8 mouse cellular contexts compared by ENCODE assay signal in genomic region chrX:142681056-142681615, GRCm38 (mm10). TPM values are rescaled to one million over a fixed set of nuclear protein-coding genes. Genes with fewer than 3 reads are reported as not detected.
A peak's percentile ranks its signal among the peaks of the same experiment; 100 is the strongest.
DNase-seq lines count a peak whose midpoint lies in the region; ATAC-seq and TF ChIP-seq lines count a peak whose summit lies in the region.

Gene Tmem164, plus strand, starts transcription at chrX:142681406.

- no peaks in the 10 kb centered on the region for H3K9me3 ChIP-seq in ES-Bruce4 (replicated peaks; ENCODE audit: control insufficient read depth, insufficient read depth, low read length, poor library complexity, severe bottlenecking)
- H3K9me3 ChIP-seq in forebrain, embryonic 15.5 days = no peaks in the 10 kb centered on the region

- no peak for TF ChIP-seq CTCF in ES-Bruce4 (IDR thresholded peaks at IDR 0.05; ENCODE audit: low read depth, low read length)
- TF ChIP-seq CTCF in lung, adult 2 months (IDR thresholded peaks at IDR 0.05; ENCODE audit: insufficient read depth, low read length) = no peak

- peak within 1 kb of the TSS; percentile 64 for H3K4me2 ChIP-seq in forebrain, embryonic 15.5 days (replicated peaks)

- peak; percentile 85 for ATAC-seq in forebrain, embryonic 15.5 days (replicated peaks)
- ATAC-seq in neutrophil, adult 5-6 weeks (ENCODE audit: extremely low read depth, insufficient number of reproducible peaks, low FRiP score, poor library complexity, severe bottlenecking) = peak; percentile 68

- peak within 1 kb of the TSS; percentile 77 for H3K9ac ChIP-seq in ES-Bruce4 (ENCODE audit: low read depth, poor library complexity, severe bottlenecking)
- H3K9ac ChIP-seq in forebrain, embryonic 15.5 days (replicated peaks) = peak within 1 kb of the TSS; percentile 66

- no peak for TF ChIP-seq EP300 in ES-Bruce4 (IDR thresholded peaks at IDR 0.05; ENCODE audit: insufficient read depth, low read depth, low read length)

- intact Hi-C loops in heart, postnatal 14 days (cut with DNase I) = loop anchor here (5.0 kb wide), 1 partner anchor 126 kb away; no protein-coding TSS in a partner anchor

- no peaks in the 10 kb centered on the region for H3K27me3 ChIP-seq in ES-Bruce4 (ENCODE audit: control insufficient read depth, insufficient read depth, low read length, poor library complexity, severe bottlenecking)
- H3K27me3 ChIP-seq in forebrain, embryonic 15.5 days = no peaks in the 10 kb centered on the region

- peak within 1 kb of the TSS; percentile 86 for H3K27ac ChIP-seq in ES-Bruce4 (ENCODE audit: insufficient read depth, low read length)
- peak within 1 kb of the TSS; percentile 85 for H3K27ac ChIP-seq in forebrain, embryonic 15.5 days (replicated peaks)

- H3K4me1 ChIP-seq in ES-Bruce4 (ENCODE audit: control insufficient read depth, insufficient read depth, low read length) = peaks cover 3% of the 10 kb centered on the region
- H3K4me1 ChIP-seq in forebrain, embryonic 15.5 days = peaks cover 33% of the 10 kb centered on the region
- H3K4me1 ChIP-seq in lung, adult 2 months (ENCODE audit: control insufficient read depth, insufficient read depth, low read length) = no peaks in the 10 kb centered on the region; the same call in none of the 2 replicates

- TF ChIP-seq POLR2A in ES-Bruce4 (IDR thresholded peaks at IDR 0.05; ENCODE audit: insufficient read depth, low read length) = no peak
- no peak for TF ChIP-seq POLR2A in lung, adult 2 months (IDR thresholded peaks at IDR 0.05; ENCODE audit: borderline replicate concordance, extremely low read depth, low read depth, low read length)

- 19% methylated on average over 14 of the region's 38 CpGs for WGBS in forebrain, embryonic 15.5 days
- 27% methylated on average over 35 of the region's 38 CpGs for WGBS in lung, adult 2 months

- peak; percentile 78 for DNase-seq in cerebellum, adult 11-12 months
- peak; percentile 75 to 79 for DNase-seq in heart, postnatal 14 days
- peak; percentile 36 to 50 for DNase-seq in layer of hippocampus, adult 18-20 months (ENCODE audit: low spot score in 2 of 2)
- DNase-seq in lung, adult 2 months = peak; percentile 73
- peak; percentile 69 for DNase-seq in thymus, adult 18-20 months

- H3K36me3 ChIP-seq in ES-Bruce4 (ENCODE audit: control insufficient read depth, insufficient read depth, low read length, poor library complexity, severe bottlenecking) = no peaks in the 10 kb centered on the region
- H3K36me3 ChIP-seq in forebrain, embryonic 15.5 days = no peaks in the 10 kb centered on the region

- H3K4me3 ChIP-seq in ES-Bruce4 (ENCODE audit: low read depth, low read length) = peak within 1 kb of the TSS; percentile 98
- peak within 1 kb of the TSS; percentile 66 for H3K4me3 ChIP-seq in forebrain, embryonic 15.5 days
- H3K4me3 ChIP-seq in lung, adult 2 months (replicated peaks; ENCODE audit: extremely low read depth, low read depth, low read length) = peak within 1 kb of the TSS; percentile 96

RNA-seq across cellular contexts. Expression of gene Tmem164, which starts in this region (rescaled TPM):
- 14.7 and 15.5 TPM in 2 replicates for polyA plus RNA-seq in ES-Bruce4 (2011; ENCODE audit: insufficient read depth, insufficient read length, low read depth, missing spikeins)
- polyA plus RNA-seq in forebrain, embryonic 15.5 days (2015; fragmentation: Nextera tagmentation; extraction: Ambion mirVana) = 22.9 and 23.8 TPM in 2 replicates
- total RNA-seq in heart, postnatal 14 days (2021) = 10 to 100 TPM; 31.0 to 54.4 TPM
- 10 to 100 TPM; 15.1 to 19.0 TPM for total RNA-seq in layer of hippocampus, adult 18-20 months (2021)
- polyA plus RNA-seq in lung, adult 2 months (2012; rRNA removed) = 34.3 and 42.1 TPM in 2 replicates
- 83.8 and 84.0 TPM in 2 replicates for total RNA-seq in neutrophil, adult 5-6 weeks (2017)

Comparison
In these comparisons a context has a peak if more than half of its experiments do, and no peak if none do; other contexts are left out.
1. Peak in every context shown above with its lines: DNase-seq, ATAC-seq, H3K4me3 ChIP-seq and H3K27ac ChIP-seq.